Mouse (Mus musculus): ENCODE measurements around the gene AW549877.

Gene AW549877

DNA sequence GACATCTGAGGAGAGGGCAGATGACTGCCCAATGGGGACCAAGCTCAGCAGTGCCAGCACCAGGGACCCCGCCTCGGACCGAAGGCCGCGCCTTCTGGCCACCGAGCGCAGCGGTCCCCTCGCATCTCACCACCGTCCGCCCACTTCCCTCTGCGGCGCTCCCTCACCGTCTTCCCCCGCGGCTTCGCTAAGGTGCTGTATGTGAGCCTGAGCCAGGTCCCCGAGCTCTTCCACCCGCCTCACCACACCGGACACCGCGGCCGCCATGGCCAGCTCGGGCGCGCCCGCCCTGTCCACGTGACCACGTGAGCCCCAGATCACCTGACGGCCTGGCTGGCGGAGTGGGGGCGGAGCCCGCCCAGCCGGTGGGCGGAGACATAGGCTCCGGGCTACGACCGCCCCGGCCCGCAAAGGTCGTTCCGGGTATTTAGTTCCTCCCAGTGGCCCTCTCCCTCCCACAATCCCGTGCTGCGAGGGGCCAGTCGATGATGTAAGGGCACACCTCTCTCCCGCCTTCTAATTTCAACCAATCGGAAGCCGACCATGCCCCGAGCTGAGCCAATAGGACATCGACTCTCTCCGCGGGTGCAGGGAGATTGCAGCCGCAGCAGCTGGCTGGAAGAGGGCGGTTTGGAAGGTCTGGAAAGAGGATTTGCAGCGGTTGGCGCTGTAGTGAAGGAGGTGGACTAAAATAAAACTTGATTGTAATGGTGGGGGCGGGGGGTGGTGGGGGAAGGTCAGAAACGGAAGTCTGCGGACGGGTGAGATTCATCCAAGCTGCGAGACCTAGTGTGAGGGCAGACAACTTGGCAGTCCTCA, at the start of gene AW549877:
TSS of gene AW549877 (minus strand) at position 297 of the 819 bp plus-strand sequence.
- DNase-seq (ENCODE audit: low spot score in 2 of 2): peak; percentile 95 to 96

GRCm38 (mm10) chr15:4043032-4043471, 47.5 kb upstream of the AW549877 start:
- peak in 1 of 2 experiments; percentile 64 for DNase-seq (ENCODE audit: low spot score in 2 of 2)

- DNase-seq (ENCODE audit: low spot score in 2 of 2): no peak
Measured at GRCm38 (mm10) chr15:4042423-4042822, 46.9 kb upstream of the AW549877 start.

DNA sequence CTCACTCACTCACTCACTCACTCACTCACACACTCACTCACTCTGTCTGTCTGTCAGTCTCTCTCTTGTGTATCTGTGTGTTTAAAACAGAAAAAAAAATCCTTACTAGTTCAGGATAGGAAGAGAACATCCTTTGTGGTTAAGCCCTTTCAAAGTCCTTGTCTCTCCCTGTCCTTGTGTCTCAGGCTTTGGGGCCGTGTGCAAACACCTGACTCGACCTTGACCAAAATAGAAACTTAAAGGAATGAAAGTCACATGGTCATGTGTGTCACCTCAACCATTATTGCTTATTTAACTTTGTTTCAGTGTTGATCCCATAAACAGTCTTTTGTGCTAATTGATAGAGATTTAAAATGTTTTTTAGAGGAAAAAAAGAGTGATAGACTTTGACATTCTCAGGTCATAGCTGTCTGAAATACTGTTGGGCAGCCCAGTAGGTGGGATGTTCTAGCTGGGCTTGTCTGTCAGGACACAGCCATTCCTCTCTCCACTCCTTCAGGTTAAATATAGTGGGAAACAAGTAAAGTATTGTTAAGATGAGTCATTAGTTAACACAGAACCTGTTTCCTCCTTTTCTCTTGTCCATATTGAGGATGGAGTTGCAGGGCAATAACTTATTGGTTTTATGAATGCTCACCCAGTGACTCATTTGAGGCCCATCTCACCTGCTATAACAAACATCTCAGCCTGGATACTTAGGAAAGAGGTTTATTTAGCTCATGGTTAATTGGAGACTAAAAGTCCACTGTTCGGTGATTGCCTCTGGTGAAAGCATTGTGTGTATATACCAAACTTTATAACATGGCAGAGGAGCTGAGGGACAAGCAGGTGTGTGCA, 37.8 kb upstream of the AW549877 start:
- DNase-seq (ENCODE audit: low spot score in 2 of 2): no peak

GRCm38 (mm10) chr15:4028960-4029359, 33.4 kb upstream of the AW549877 start:
- DNase-seq (ENCODE audit: low spot score in 2 of 2): no peak

GRCm38 (mm10) chr15:4028411-4028700, 32.8 kb upstream of the AW549877 start:
- no peak for DNase-seq (ENCODE audit: low spot score in 2 of 2)

DNA sequence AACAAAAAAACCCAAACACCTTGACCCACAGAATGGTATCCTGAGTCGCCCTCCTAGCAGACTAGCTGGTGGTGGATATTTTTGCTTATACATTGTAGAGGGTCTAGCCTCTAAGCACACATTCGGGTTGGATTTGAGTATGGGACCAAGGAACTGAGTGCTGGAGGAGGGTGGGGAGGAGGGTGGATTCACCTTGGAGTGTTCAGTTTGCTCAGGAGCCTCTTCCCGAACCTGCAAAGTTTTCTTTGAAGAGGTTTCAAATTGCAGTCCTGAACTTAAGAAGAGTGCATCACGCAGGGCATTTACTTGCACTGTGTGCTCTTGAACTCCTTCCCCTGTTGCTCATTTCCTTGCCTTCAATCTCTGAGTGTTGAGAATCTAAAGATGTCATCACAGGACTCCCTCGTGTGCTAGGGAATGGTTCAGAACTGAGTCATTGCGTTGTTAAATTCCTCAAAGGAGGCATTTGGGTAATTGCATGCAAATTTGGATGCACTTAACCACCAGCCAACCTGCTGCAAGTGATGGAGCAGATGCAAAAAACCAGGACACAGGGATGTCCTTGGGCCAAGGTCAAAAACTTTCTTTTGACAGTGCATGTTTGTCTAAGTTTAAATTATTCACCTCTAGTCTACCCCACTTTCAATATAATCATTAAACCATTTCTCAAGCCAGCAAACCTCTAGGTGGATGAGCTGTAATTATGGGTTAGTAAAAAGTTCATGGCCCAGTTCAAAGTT, 32.3 kb upstream of the AW549877 start:
- DNase-seq (ENCODE audit: low spot score in 2 of 2): no peak

DNA sequence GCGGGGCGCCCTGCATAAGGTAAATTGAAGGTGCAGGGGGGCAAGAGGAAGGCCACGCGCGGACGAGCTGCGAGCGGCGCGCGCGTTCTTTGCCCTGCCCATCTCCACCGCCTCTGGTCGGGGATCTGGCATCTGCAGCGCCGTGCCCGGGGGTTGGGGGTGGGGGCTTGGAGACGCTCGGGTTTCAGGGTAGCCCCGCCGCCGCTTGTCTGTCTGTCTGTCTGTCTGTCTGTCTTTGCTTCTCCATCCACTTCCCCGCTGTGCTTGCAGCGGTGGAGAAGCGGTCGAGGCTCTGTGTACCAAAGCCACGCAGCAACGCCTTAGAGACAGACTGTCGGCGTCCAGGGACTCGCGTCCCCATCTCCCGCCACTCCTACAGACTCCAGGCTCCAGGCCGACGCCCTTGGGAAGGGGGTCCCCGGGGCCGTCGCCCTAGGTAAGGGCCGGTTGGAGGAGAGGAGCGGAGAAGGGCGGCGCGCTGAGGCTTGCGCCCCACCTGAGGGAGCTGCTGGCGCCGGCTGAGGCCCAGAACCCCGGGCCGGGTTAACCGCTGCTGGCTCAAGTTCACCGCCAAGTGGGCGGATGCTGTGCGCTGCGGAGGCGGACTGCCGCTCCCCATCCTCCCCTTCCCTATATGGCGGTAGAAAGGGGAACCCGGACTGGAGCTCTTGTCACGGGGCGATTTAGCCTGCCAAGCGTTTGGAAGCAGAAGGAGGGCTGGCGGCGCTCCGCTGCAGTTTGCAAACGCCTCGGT, 31.5 kb upstream of the AW549877 start:
- DNase-seq (ENCODE audit: low spot score in 2 of 2): peak; percentile 58 to 59

GRCm38 (mm10) chr15:4026231-4026773, 30.8 kb upstream of the AW549877 start, which contains the start of gene Oxct1:
Gene Oxct1 (plus strand): TSS chr15:4026383.
- peak; percentile 75 to 79 for DNase-seq (ENCODE audit: low spot score in 2 of 2)

GRCm38 (mm10) chr15:4025508-4025904, 30.0 kb upstream of the AW549877 start:
- DNase-seq (ENCODE audit: low spot score in 2 of 2): no peak

DNA sequence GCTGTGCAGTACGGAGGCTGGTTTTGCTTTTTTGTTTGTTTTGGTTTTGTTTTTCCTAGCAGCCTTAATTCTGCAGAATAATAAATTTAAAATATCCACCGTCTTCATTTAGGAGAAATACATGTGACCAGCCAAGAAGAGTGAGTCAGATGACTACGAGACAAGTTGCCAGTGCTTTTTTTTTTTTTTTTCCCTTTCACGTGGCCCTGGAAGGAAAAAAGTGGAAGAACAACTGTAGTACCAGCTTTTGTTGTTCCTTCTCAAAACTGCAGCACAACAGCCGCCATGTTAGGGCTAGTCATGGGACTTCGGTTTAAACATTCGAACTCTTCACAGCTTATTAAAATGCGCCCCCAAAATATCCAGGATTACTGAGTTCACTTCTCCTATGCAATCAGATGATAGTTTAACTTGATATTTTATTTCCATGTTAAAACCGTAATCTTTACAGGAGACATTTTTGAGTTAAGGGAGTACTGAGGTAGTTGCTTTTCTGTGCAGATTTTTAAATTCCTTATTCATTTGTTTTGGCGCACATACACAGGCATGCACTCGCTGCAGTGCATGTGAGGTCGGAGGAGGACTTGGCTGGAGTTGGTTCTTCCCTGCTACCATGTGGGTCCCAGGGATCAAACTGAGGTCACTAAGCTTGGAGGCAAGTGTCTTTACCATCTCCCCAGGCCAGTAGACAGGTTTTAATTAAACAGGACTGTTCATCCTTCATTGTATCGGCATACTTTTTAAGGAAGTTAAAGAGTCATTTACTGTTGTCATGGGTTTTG, 29.4 kb upstream of the AW549877 start:
- no peak for DNase-seq (ENCODE audit: low spot score in 2 of 2)

- DNase-seq (ENCODE audit: low spot score in 2 of 2): no peak
Measured at GRCm38 (mm10) chr15:4023747-4024146, 28.2 kb upstream of the AW549877 start.

GRCm38 (mm10) chr15:4020711-4021110, 25.2 kb upstream of the AW549877 start:
- DNase-seq (ENCODE audit: low spot score in 2 of 2): no peak

DNA sequence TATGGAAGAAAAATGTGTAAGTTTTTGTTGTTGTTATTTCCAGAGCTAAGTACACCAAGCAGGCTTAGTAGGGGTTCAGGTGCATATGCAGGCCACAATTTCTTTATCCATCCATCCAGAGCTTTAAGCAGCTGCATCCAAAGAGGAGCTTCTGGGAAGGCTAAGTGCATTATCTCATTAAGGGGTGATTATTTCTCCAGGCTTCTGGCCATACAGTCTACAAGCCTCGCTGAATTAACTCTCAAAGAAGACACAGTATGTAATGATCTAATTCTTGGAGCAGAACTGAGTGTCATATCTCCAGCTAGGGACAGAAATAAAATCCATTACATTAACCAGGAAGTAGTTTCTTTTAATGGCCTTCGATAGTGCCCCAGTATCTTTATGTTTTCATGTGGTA, 18.3 kb upstream of the AW549877 start:
- no peak for DNase-seq (ENCODE audit: low spot score in 2 of 2)

GRCm38 (mm10) chr15:4000536-4000935, 5.0 kb upstream of the AW549877 start:
- DNase-seq (ENCODE audit: low spot score in 2 of 2): no peak

- DNase-seq (ENCODE audit: low spot score in 2 of 2): no peak
Measured at GRCm38 (mm10) chr15:3999144-3999543, 3.6 kb upstream of the AW549877 start.

DNA sequence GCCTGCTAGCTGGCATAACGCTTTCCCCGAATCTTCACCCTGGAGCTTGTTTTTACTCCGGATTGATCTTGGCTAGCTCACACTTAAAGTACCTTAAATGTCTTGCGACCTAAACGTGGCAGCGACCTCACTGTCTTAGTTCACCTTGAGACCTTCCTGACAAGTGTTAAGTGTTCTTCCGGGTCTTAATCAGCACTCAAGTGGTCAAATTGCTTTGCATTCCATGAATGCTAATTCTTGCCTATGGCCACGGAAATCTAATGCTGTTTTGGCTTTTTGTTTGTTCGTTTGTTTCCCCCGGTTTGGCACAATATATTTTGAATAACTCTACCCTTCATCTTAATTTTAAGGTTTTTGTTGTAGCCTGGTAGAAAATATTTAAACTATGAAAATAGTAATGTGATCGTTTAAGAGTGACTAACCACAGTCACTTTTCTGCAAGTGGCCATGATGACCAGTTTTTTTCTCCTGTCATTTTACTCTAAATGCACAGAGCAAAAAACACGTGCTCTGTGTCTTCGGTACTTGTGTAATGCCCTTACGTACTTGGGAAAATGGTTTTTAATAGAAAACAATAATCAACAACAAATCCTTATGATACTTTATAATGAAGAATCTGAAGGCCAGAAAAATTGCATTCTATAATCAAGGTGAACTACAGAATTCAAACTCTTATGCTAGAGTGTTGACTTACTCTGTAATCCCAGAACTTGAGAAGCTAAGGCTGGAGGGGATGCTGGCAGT, 895 bp upstream of the AW549877 start:
- DNase-seq (ENCODE audit: low spot score in 2 of 2): no peak

- DNase-seq (ENCODE audit: low spot score in 2 of 2): no peak
Measured at GRCm38 (mm10) chr15:3994852-3995447, 594 bp downstream of the AW549877 start.

- DNase-seq (ENCODE audit: low spot score in 2 of 2): peak in 1 of 2 experiments; percentile 50
Measured at GRCm38 (mm10) chr15:3987981-3988380, 7.6 kb downstream of the AW549877 start.

All from thymus, postnatal 10 days (tissue).